Mouse (Mus musculus) intestine, postnatal 0 days (tissue): ENCODE results near the gene St5. TPM values are rescaled to one million over a fixed set of nuclear protein-coding genes. Genes with fewer than 3 reads are reported as not detected.

Experiments
- ATAC-seq: fragments of 200-750 bp; cut with Nextera tagmentation; 2 replicates; pipeline ENCODE4 v1.8.0; 2017; ENCODE audit warnings: mild to moderate bottlenecking, moderate TSS enrichment, moderate library complexity
- H3K27ac ChIP-seq: fragments of 300-500 bp; sonication (generic); 2 replicates; pipeline ENCODE4 v1.5.1; 2014; ENCODE audit warnings: mild to moderate bottlenecking, low read depth, low read length, moderate library complexity
- H3K27me3 ChIP-seq: fragments of 300-500 bp; sonication (generic); replicated peaks from 2 replicates; pipeline ENCODE4 v1.6.1; 2014; ENCODE audit warnings: low read length, mixed read lengths; ENCODE audit not compliant: control insufficient read depth, insufficient read depth
- H3K36me3 ChIP-seq: fragments of 300-500 bp; sonication (generic); 2 replicates; pipeline ENCODE4 v1.6.1; 2014; ENCODE audit warnings: mild to moderate bottlenecking, moderate library complexity; ENCODE audit not compliant: control insufficient read depth, insufficient read depth
- H3K4me1 ChIP-seq: fragments of 300-500 bp; sonication (generic); replicated peaks from 2 replicates; pipeline ENCODE4 v1.6.1; 2014; ENCODE audit warnings: antibody characterized with exemption, low read length, mixed read lengths; ENCODE audit not compliant: control insufficient read depth, insufficient read depth
- H3K4me2 ChIP-seq: fragments of 300-500 bp; sonication (generic); replicated peaks from 2 replicates; pipeline ENCODE4 v1.6.1; 2014; ENCODE audit warnings: low read depth, mild to moderate bottlenecking, moderate library complexity
- H3K4me3 ChIP-seq: fragments of 300-500 bp; sonication (generic); 2 replicates; pipeline ENCODE4 v1.5.1; 2014; ENCODE audit warnings: low read depth, low read length
- H3K9ac ChIP-seq: fragments of 300-500 bp; sonication (generic); 2 replicates; pipeline ENCODE4 v1.6.1; 2014; ENCODE audit warnings: mild to moderate bottlenecking, low read depth, low read length
- H3K9me3 ChIP-seq: fragments of 300-500 bp; sonication (generic); 2 replicates; pipeline ENCODE4 v1.6.1; 2016; ENCODE audit warnings: mixed run types; ENCODE audit not compliant: control insufficient read depth
- CTCF ChIP-seq: sonication (generic); IDR thresholded peaks from 2 replicates; pipeline ENCODE4 v1.5.1; 2016; ENCODE audit warnings: low read depth, mild to moderate bottlenecking, control low read depth, antibody characterized with exemption, moderate library complexity
- WGBS: fragments of 180-500 bp; shearing (Covaris S2); extraction: QIAGEN DNeasy Blood & Tissue Kit; methylation state at CpG from one replicate; pipeline ENCODE4 v1.1.7; 2014; 5-methylcytosine and 5-hydroxymethylcytosine counted together
- polyA plus RNA-seq: library from polyadenylated mRNA; unstranded; fragments of >200 nt; fragmentation: Nextera tagmentation; extraction: Ambion mirVana; gene quantifications from 2 replicates; pipeline ENCODE4 v1.2.1, GENCODE M21; 2015

St5 gene
- polyA plus RNA-seq, 1 experiment from 2014 or later = 46.7 TPM

GRCm38 (mm10) chr7:109674944-109675628 lies 28.3 kb downstream of the St5 start:
- no peak overlapping the region for H3K9ac ChIP-seq
- H3K36me3 ChIP-seq = no peaks in the 10 kb centered on the region
- ATAC-seq = no peak
- TF ChIP-seq CTCF = no peak
- no peaks in the 10 kb centered on the region for H3K27me3 ChIP-seq
- H3K27ac ChIP-seq = 0 out of 2 replicates have a peak overlapping the region, but pooled peaks have one; percentile 15
- WGBS = 54% methylated on average over 4 of the region's 4 CpGs
- H3K4me3 ChIP-seq = no peak overlapping the region
- no peaks in the 10 kb centered on the region for H3K4me1 ChIP-seq
- no peaks in the 10 kb centered on the region for H3K9me3 ChIP-seq
- H3K4me2 ChIP-seq = no peak overlapping the region

GRCm38 (mm10) chr7:109671581-109672471 lies 31.6 kb downstream of the St5 start:
- H3K9me3 ChIP-seq = no peaks in the 10 kb centered on the region
- H3K9ac ChIP-seq = peak overlapping the region; percentile 71
- H3K36me3 ChIP-seq = no peaks in the 10 kb centered on the region
- no peaks in the 10 kb centered on the region for H3K27me3 ChIP-seq
- under 1% methylated on average over 39 of the region's 44 CpGs for WGBS
- H3K4me3 ChIP-seq = peak overlapping the region; percentile 67
- no peaks in the 10 kb centered on the region for H3K4me1 ChIP-seq
- no peak for TF ChIP-seq CTCF
- ATAC-seq = peak; percentile 80
- peak overlapping the region; percentile 82 for H3K4me2 ChIP-seq
- peak overlapping the region; percentile 74 for H3K27ac ChIP-seq

GRCm38 (mm10) chr7:109669426-109670170 lies 33.8 kb downstream of the St5 start:
- no peaks in the 10 kb centered on the region for H3K9me3 ChIP-seq
- H3K9ac ChIP-seq = no peak overlapping the region
- H3K36me3 ChIP-seq = no peaks in the 10 kb centered on the region
- H3K27ac ChIP-seq = no peak overlapping the region
- peak overlapping the region; percentile 67; the same call in 1 of the 2 replicates for H3K4me3 ChIP-seq
- no peak for ATAC-seq
- H3K4me2 ChIP-seq = peak overlapping the region; percentile 82
- 75% methylated on average over 5 of the region's 5 CpGs for WGBS
- TF ChIP-seq CTCF = no peak
- no peaks in the 10 kb centered on the region for H3K4me1 ChIP-seq
- H3K27me3 ChIP-seq = no peaks in the 10 kb centered on the region

- Histone ChIP-seq H3K4me2 (no peak overlapping the region), H3K36me3 (no peaks in the 10 kb centered on the region), H3K27ac (no peak overlapping the region), H3K4me3 (no peak overlapping the region), H3K9ac (no peak overlapping the region), H3K9me3 (no peaks in the 10 kb centered on the region), H3K27me3 (no peaks in the 10 kb centered on the region), H3K4me1 (no peaks in the 10 kb centered on the region)
- 73% methylated on average over 5 of the region's 5 CpGs for WGBS
- no peak for TF ChIP-seq CTCF
- ATAC-seq = no peak
Observed at GRCm38 (mm10) chr7:109666664-109667063, 36.7 kb downstream of the St5 start.

GRCm38 (mm10) chr7:109662626-109663025 lies 40.8 kb downstream of the St5 start:
- Histone ChIP-seq H3K9me3 (no peaks in the 10 kb centered on the region), H3K4me3 (no peak overlapping the region), H3K27ac (no peak overlapping the region), H3K4me1 (no peaks in the 10 kb centered on the region), H3K36me3 (no peaks in the 10 kb centered on the region), H3K4me2 (no peak overlapping the region), H3K9ac (no peak overlapping the region), H3K27me3 (no peaks in the 10 kb centered on the region)
- no peak for TF ChIP-seq CTCF
- 83% methylated on average over 4 of the region's 4 CpGs for WGBS
- no peak for ATAC-seq

- WGBS = 83% methylated on average over 2 of the region's 2 CpGs
- Histone ChIP-seq H3K9me3 (no peaks in the 10 kb centered on the region), H3K4me3 (no peak overlapping the region), H3K27me3 (no peaks in the 10 kb centered on the region), H3K4me2 (no peak overlapping the region), H3K4me1 (no peaks in the 10 kb centered on the region), H3K27ac (no peak overlapping the region), H3K36me3 (no peaks in the 10 kb centered on the region), H3K9ac (no peak overlapping the region)
- TF ChIP-seq CTCF = no peak
- no peak for ATAC-seq
Observed at GRCm38 (mm10) chr7:109659278-109659677, 44.1 kb downstream of the St5 start.
